Mouse (Mus musculus): ENCODE measurements at regions not wholly inside any gene's neighbourhood (a gene's known extent, or its start where the extent isn't known, plus 50 kb on each side); places are given as distances from the start of the nearest gene placed in this dataset.

- DNase-seq (ENCODE audit: extremely low spot score in 1 of 2, low spot score in 2 of 2) = no peak
- intact Hi-C loops (cut with DNase I) = no loop called here
Measured at GRCm38 (mm10) chr13:83914697-83915096, 307.4 kb upstream of the Tmem161b start.

- intact Hi-C loops (cut with DNase I) = no loop called here
- DNase-seq (ENCODE audit: extremely low spot score in 1 of 2, low spot score in 2 of 2) = no peak
Measured at GRCm38 (mm10) chr13:83932761-83933160, 289.3 kb upstream of the Tmem161b start.

- intact Hi-C loops (cut with DNase I) = no loop called here
- no peak for DNase-seq (ENCODE audit: extremely low spot score in 1 of 2, low spot score in 2 of 2)
Measured at GRCm38 (mm10) chr13:83946495-83946894, 275.6 kb upstream of the Tmem161b start.

- DNase-seq (ENCODE audit: extremely low spot score in 1 of 2, low spot score in 2 of 2) = no peak
- intact Hi-C loops (cut with DNase I) = no loop called here
Measured at GRCm38 (mm10) chr13:83951163-83951562, 270.9 kb upstream of the Tmem161b start.

GRCm38 (mm10) chr13:83951808-83952207 is 270.3 kb upstream of the Tmem161b start:
- intact Hi-C loops (cut with DNase I) = no loop called here
- no peak for DNase-seq (ENCODE audit: extremely low spot score in 1 of 2, low spot score in 2 of 2)

- no peak for DNase-seq (ENCODE audit: extremely low spot score in 1 of 2, low spot score in 2 of 2)
- intact Hi-C loops (cut with DNase I) = no loop called here
Measured at GRCm38 (mm10) chr13:83952353-83952752, 269.7 kb upstream of the Tmem161b start.

- no peak for DNase-seq (ENCODE audit: extremely low spot score in 1 of 2, low spot score in 2 of 2)
- intact Hi-C loops (cut with DNase I) = no loop called here
Measured at GRCm38 (mm10) chr13:83952862-83953261, 269.2 kb upstream of the Tmem161b start.

GRCm38 (mm10) chr13:83955701-83956100 is 266.4 kb upstream of the Tmem161b start:
- DNase-seq (ENCODE audit: extremely low spot score in 1 of 2, low spot score in 2 of 2) = no peak
- intact Hi-C loops (cut with DNase I) = no loop called here

- intact Hi-C loops (cut with DNase I) = no loop called here
Measured at GRCm38 (mm10) chr13:83978541-83978940, 243.6 kb upstream of the Tmem161b start.

GRCm38 (mm10) chr13:83979535-83979934 is 242.6 kb upstream of the Tmem161b start:
- intact Hi-C loops (cut with DNase I) = no loop called here
- DNase-seq (ENCODE audit: extremely low spot score in 1 of 2, low spot score in 2 of 2) = no peak

More at GRCm38 (mm10) chr13:83978541-83978940, 243.6 kb upstream of the Tmem161b start:
- no peak for DNase-seq (ENCODE audit: extremely low spot score in 1 of 2, low spot score in 2 of 2)

GRCm38 (mm10) chr13:83984651-83985331 is 237.3 kb upstream of the Tmem161b start:
- intact Hi-C loops (cut with DNase I) = loop anchor here (5.0 kb wide), 2 partner anchors 242 to 773 kb away; no protein-coding TSS in a partner anchor
- DNase-seq (ENCODE audit: extremely low spot score in 1 of 2, low spot score in 2 of 2) = peak; percentile 57 to 61

GRCm38 (mm10) chr13:83987746-83988423 is 234.2 kb upstream of the Tmem161b start:
- peak; percentile 38 to 78 for DNase-seq (ENCODE audit: extremely low spot score in 1 of 2, low spot score in 2 of 2)
- intact Hi-C loops (cut with DNase I) = loop anchor here (2.0 to 5.0 kb wide), 4 partner anchors 77 to 769 kb away; no protein-coding TSS in a partner anchor

GRCm38 (mm10) chr13:83988517-83988916 is 233.6 kb upstream of the Tmem161b start:
- DNase-seq (ENCODE audit: extremely low spot score in 1 of 2, low spot score in 2 of 2) = no peak
- intact Hi-C loops (cut with DNase I) = loop anchor here (5.0 kb wide), 2 partner anchors 246 to 769 kb away; no protein-coding TSS in a partner anchor

- intact Hi-C loops (cut with DNase I) = no loop called here
- DNase-seq (ENCODE audit: extremely low spot score in 1 of 2, low spot score in 2 of 2) = no peak
Measured at GRCm38 (mm10) chr13:83997599-83998369, 224.3 kb upstream of the Tmem161b start.

GRCm38 (mm10) chr13:84021771-84022170 is 200.3 kb upstream of the Tmem161b start:
- intact Hi-C loops (cut with DNase I) = no loop called here
- no peak for DNase-seq (ENCODE audit: extremely low spot score in 1 of 2, low spot score in 2 of 2)

GRCm38 (mm10) chr13:84023021-84023420 is 199.1 kb upstream of the Tmem161b start:
- no peak for DNase-seq (ENCODE audit: extremely low spot score in 1 of 2, low spot score in 2 of 2)
- intact Hi-C loops (cut with DNase I) = no loop called here

GRCm38 (mm10) chr13:84023637-84024036 is 198.5 kb upstream of the Tmem161b start:
- intact Hi-C loops (cut with DNase I) = no loop called here
- DNase-seq (ENCODE audit: extremely low spot score in 1 of 2, low spot score in 2 of 2) = peak; percentile 14 to 18

GRCm38 (mm10) chr13:84025348-84025747 is 196.7 kb upstream of the Tmem161b start:
- DNase-seq (ENCODE audit: extremely low spot score in 1 of 2, low spot score in 2 of 2) = no peak

GRCm38 (mm10) chr13:84047736-84048135 is 174.4 kb upstream of the Tmem161b start:
- intact Hi-C loops (cut with DNase I) = no loop called here
- no peak for DNase-seq (ENCODE audit: extremely low spot score in 1 of 2, low spot score in 2 of 2)

More at GRCm38 (mm10) chr13:84025348-84025747, 196.7 kb upstream of the Tmem161b start:
- intact Hi-C loops (cut with DNase I) = no loop called here

Data from left cerebral cortex, postnatal 10 days (tissue).